Mouse (Mus musculus): ENCODE measurements around the gene Ace3.
"Not testable (repeated sequence)": the region's sequence is repeated elsewhere in the genome, so short reads cannot be mapped to it uniquely, and the experiment has no call there.

The Ace3 gene

DNA sequence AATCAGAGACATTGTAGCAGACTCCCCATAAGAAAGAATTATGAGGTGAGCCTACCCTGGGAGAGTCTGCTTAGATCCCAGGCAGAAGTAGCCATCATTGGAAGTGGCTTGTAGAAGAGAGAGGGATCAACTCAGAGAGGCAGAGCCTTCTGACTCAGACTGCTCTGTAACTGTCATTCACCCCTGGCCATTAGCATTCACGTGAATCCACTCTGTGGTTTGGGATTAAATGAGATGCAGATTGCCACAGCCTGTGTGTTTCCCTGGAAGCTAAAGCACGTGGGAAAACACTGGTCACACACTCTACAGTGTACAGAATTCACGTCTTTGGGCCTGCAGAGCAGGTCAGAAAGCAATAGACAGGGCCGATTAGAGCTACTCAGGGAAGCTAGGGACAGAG, 10.0 kb upstream of the Ace3 start:
- no peak for DNase-seq

DNA sequence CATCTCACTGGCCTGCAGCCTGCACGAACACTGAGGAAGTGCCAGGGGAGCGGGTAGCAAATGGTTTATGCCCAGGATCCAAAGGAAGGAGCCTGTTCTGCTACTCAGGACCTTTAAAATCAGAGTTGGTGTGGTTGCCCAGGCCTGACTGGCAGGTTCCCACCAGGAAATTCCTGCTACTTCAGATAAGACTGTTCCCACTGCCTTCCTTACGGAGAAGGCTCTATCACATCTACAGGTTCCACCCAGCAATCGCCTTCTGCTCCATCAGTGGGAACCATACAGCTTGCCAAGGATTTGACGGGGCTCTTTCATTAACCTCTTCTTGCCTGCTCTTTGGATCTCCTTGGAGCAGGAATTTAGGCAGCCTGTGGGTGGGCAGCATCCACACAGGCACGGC, 7.0 kb upstream of the Ace3 start:
- no peak for DNase-seq

DNA sequence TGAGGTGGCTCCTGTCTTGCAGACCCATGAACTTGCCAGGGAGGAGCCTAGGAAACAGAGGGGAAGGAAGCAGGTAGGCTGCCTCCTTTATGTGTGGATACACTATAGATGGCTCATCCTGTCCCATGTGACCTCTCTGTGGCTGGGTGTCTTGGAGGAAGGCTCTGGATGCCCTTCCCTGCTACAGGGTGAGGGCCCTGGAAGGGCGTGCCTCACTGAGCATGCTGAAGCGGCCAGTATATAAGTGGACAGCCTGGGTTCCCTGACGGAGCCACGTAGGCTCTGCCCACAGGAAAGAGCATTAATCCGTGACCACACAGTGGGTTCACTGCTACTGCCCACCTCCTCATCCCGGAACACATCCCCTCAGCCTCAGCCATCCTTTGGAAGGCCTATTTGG, 5.0 kb upstream of the Ace3 start:
- no peak for DNase-seq

DNA sequence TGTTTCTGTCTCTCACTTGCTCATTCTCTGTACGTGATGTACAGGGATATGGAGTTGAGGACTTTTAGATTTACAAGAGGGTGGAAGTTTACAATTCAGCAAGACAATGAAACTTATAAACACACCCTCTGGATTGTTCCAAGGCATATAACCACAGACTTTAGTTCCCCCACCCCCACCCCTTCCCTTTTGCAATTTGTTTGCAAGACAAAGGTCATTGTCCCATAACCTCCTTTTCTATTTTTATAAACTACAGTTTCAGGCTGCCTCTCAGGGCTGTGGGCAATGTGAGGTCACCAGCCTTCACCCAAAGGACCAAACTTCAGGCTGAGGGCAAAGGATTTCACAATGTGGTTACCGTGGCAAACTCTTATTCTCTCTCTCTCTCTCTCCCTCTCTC, 4.2 kb upstream of the Ace3 start:
- no peak for DNase-seq

DNA sequence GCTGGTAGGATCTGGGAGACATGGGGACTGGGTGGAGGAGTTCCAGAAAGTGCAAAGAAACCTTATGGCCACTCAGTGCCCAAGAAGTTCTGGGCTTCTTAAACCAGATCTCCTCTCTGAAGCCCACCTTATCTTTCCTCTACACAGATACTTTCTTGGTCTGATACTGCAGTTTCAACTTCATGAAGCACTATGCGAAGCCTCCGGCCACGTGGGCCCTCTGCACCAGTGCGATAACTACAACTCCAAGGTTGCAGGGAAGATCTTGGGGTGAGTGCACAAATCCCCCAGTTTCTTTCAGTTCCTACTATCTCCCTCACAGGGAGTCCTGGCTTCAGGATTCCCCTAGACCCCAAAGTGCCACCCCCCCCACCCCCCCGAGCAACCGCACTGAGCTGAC, 5.6 kb downstream of the Ace3 start:
- DNase-seq, result no peak

DNA sequence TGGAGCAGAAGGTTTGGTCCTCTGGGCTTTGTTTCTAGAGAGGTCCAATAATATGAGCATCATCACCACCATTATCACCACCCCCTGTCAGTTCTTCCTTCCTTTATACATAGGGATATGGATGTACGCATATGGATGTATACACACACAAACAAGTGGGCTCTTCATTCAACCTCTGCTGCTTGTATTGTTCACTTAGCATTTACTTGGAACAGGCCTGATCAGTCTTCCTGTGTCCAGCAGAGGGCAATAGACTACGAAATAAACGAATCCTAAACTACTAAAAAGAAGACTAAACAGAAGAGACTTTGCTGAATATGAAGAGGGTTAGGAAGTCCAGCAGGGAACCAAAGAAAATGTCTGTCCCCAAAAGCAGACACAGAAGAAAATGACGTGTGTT, 7.2 kb downstream of the Ace3 start:
- no peak for DNase-seq

DNA sequence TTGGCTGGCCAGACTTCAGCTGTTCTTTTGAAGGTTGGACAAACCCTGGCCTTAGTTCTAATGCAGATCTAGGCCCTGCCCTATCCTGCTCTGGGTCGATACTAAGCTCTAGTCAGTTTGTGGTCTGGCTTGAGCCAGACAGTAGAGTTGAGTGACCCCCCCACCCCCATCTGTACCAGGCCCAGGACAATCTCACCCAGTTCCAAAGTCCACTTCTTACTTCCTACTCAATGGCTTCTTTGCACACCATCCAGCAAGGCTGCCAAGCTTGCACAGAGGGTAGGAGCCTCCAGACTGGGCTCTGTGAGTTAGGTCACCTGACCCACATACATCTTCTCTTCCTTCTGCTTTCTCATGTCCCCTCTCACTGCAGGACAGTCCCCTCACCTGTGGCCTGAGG, 10.1 kb downstream of the Ace3 start:
- no peak for DNase-seq

DNA sequence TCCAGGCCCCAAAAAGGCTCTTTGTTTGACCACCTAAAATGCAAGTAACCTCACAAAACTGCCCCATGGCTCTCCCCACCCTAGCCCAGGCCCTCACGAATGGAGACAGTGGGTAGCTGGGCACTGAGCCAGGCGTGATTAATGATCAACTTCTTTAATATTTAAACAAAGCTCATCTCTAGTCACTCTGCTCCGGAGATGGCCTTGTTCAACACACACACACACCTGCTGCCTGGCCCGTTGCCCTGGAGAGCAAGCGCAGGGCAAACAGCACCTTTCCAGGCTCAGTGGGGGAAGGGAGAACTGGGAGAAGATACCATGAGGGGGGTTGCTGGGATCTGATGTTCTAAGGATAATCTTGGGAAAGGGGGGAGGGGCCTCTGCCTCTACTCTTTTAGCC, 11.5 kb downstream of the Ace3 start:
- no peak for DNase-seq

DNA sequence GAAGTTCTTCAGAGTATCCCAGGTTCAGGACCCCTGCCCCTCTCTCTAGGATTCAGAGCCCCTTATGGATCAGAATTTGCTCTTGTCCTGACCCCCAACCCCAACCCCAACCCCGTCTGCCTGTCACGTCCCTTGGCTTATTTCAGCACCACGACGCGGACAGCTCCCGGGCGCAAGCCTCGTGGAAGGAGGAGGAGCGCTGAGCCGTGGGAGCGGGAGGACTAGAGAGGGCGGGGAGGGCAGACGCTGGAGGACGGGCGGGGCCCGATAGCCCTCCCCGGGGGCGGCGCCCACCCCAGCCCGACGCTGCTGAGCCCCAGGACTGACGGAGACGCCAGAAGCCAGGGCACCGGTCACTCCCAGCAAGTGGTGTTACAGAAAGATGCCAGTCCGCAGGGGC, 13.3 kb downstream of the Ace3 start, which contains the start of gene Kcnh6:
Gene Kcnh6, plus strand, starts transcription at position 304 of the 400 bp plus-strand sequence.
- no peak for DNase-seq

DNA sequence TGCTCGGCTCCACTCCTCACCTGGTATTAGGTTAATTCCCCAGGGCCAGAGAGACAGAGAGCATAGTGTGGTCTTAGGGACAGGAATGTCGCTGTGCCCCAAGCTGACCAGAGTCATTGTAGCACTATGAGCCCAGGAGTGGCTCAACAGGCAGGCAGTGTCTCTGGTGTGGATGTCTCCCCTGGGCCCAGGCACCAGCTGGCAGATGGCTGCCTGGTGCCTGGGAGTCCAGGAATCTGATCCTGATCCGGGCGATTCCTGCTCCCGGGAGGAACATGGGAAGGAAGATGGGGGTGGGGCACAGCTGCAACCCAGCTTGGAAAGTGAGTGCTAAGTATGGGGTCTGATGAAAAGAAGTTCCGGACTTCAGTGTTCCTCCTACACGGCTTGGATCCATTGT, 18.2 kb downstream of the Ace3 start:
- no peak for DNase-seq

DNA sequence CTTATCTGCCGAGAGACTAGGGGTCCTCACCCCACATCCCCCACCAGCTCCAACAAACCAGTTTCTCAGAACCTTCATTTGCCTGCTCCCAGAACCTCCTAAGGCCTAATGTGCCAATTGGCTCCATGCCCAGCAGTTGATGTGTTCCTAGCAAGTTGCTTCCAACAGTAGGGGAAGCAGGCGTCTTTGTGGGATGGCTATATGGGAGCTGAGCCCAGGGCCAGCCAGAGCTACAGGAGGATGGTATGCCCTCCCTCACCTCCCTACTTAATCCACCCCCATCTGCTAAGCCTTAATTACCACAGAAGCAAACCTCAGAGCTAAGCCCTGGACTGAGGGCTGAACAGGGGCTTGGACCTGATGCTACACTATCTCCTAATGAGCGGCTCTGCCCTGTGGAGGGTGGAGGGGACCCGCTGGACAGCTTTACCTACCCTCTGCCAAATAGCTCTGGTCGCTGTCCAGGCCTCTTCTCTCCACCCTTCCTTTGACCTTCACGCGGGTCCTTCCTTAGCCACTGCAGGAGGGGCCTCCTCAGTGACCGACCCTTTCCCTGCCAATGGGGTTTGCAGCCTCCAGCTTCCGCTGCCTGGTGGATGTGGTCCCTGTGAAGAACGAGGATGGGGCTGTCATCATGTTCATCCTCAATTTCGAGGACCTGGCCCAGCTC, 19.2 kb downstream of the Ace3 start:
- DNase-seq, result no peak

DNA sequence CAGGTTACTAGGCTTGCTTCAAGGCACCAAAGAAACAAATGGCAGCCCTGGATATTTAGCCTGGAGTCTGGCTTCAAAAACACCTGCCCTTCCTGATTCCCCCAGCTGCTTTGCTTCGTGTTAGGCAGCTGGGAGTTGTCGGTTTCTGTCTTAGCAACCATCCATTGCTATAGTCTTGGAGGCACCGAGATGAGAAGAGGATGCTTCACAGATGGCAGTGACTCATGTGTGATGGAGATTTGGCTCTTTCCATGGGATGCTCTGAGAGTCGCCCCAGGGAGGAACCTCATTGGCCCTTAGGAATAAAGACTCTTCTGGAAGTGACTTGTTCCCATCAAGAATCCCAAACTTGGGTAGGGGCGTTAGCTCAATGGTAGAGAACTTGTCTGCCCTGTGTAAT, 22.0 kb downstream of the Ace3 start:
- no peak for DNase-seq

DNA sequence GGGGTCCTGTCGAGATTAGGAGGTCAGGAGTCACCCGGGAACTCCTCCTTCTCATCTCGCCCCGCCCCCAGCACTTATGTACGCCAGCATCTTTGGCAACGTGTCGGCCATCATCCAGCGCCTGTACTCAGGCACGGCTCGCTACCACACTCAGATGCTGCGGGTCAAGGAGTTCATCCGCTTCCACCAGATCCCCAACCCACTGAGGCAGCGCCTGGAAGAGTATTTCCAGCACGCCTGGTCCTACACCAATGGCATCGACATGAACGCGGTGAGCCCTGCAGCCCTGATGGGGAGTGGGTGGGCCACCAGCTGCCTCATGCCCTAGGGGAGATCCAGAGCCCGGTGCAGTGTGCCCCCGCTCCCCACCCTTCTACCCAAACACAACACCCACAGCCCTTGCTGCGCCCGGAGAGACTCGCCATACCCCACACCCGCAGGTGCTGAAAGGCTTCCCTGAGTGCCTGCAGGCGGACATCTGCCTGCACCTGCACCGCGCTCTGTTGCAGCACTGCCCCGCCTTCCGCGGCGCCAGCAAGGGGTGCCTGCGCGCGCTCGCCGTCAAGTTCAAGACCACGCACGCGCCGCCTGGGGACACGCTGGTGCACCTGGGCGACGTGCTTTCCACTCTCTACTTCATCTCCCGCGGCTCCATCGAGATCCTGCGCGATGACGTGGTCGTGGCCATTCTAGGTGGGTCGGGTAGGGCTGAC, 25.7 kb downstream of the Ace3 start:
- DNase-seq, result peak; percentile 73

DNA sequence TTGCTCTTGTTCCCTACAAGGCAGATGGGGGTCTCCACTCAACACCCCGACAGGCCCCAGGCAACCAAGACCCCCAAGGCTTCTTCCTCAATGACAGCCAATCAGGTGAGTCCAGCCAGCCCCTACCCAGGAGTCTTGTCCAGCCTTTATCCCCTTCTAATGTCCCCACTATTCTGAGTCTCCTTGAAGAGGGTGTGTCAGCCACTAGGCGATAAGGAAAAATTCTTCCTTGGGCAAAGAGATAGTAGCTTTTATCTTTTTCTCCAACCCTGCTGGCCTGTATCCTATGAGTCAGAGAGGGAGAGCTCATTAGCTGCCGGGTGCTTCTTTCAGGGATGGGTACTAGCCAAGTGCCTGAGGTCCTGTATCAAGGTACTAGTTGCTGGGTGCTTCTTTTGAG, 31.3 kb downstream of the Ace3 start:
- DNase-seq, result no peak

DNA sequence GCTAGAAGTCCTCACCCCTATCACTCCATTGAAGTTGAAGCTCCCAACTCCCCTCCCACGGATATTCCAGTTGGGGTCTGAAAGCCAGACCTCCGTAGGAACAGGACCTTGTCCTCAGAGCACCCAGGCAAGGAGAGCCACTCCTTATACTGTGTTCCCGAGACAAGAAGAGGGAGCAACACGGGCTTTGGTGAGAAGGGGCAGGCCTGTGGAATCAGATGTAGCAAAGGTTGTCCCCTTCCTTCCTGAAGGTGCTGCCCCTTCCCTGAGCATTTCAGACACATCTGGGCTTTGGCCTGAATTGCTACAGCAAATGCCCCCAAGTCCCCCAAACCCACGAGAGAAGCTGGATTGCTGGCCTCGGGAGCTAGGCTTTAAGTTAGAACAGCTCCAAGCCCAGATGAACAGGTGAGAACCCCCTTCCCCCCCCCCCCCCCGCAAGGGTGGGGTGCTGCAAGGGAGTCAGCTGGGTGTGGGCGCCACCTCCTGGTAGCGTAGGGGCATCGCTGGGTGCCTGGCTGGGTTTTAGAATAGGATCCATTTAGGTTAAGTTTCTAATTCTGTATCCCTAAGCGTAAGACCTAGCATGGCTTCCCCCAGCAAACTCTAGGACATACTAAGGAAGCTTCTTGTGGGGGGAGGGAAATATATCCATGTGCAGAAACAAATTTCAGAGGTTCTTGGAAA, 32.1 kb downstream of the Ace3 start:
- DNase-seq, result peak; percentile 61

DNA sequence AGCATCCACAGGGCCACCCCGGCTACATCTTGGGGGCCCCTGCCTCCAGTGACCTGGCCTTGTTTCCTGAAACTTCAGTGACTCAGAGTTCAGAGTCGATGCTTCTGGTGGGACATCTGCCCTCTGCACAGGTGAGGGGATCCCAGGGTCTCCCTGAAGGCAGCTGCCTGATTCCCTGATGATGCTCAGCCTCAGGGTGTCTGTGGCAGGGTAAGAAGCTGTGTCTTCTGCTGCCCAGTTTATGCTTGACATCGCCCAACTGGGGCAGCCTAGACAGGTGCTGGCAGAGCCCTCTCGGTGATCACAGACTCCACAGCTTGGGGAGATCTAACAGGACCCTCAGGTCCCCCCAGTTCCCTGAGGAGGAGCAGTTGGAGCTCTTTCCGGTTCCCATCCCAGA, 33.1 kb downstream of the Ace3 start:
- DNase-seq, result no peak

DNA sequence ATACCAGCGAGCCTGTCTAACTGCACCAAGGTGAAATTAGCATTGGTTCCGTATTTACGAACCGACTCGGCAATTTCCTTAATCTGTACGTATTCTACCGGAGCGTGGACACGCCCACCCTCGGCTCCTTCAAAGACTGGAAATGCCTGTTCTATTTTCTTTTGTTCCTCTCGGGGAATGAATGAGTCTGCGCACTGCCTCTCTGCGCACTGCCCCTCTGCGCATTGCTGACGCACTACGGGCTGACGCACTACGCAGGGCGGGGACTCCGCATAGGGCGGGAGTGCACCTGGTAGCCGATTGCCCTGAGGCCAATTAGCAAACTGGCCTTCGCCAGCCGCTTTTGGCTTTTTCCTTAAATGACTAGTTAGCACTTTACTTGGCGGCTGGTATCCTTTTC, 37.6 kb downstream of the Ace3 start:
- DNase-seq, result not testable (repeated sequence)

DNA sequence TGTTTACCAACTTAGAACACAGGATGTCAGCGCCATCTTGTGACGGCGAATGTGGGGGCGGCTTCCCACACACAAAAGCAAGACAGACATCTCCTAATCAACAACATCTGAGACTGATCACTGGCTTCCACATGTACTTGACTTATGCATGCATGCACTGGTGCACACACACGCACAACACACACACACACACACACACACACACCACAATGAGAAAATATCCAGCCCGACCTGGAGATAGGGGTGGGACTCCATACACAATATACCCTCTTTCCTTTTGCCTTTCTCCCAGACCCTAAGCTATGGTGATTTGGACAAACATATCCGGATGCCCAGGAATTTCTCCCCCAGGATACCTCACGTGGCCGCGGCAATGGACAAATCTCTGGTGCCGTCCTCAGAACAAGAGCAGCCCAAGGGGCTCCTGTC, 39.0 kb downstream of the Ace3 start:
- DNase-seq, result no peak

DNA sequence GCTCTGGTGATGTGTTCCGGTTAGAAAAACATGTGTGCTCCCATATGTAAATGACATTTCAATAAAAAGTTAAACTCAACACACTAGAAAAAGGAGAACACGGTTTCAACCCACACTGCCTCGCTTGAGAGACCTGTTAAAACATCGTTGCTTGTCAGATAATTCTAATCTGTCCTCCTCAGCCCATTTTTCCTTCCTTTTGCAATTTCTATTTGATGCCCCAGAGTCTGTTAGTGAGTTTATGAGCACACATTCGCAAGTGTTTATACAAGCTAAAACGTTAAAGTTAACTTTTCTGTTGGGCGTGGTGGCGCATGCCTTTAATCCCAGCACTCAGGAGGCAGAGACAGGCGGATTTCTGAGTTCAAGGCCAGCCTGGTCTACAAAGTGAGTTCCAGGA, 40.5 kb downstream of the Ace3 start:
- DNase-seq, result no peak

DNA sequence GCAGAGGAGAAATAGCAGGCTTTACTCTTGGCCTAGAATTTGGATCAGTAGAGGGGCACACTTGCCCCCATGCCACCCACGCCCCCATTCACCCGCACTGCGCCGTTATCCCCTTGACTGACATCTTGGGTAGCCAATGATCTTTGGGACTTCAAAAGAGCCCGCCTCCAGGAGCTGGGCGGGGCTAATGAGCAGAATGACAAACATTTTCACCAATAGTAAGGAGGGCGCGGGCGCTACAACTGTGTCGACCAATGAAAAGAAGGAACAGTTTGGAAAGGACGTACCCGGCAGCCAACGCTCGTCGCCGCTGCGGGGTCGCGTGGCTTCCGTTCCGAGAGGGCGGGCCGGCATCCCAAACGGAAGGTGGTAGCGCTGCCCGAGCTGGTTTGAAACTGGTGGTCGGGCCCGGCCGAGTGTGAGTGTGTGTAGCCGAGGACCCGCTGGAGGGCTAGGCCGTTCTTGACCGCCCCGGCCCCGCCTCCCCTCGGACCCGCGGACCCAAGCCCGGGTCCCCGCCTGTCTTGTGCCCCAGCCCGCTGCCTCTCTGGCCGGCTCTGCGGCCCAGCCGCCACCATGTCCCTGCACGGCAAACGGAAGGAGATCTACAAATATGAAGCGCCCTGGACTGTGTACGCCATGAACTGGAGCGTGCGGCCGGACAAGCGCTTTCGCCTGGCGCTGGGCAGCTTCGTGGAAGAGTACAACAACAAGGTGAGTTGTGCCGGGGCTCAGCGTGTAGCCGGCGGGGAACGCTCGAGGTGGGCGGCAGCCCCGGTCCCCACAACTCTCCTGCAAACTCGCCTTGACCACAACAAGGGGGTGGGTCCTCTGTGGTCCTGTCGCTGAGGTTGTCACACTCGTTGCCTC, 42.3 kb downstream of the Ace3 start, which contains the start of gene Dcaf7:
Gene Dcaf7, plus strand, starts transcription at position 325 of the 870 bp plus-strand sequence.
- peak; percentile 98 for DNase-seq

DNA sequence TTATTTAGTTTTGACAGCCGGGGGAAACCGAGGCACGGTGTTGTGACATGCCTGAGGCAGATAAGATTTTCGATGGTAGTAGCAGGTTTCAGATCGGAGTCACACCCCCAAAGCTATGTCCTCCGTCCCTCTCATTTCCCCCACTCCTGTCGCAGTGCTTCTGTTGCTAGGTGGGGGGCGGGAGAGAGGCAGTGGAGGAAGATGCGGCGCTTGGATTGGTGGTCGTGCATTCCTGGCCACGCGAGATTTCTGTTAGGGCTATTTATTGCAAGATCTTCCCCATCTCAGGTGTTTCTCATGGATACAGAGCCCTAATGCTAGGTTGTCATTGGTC, 42.9 kb downstream of the Ace3 start:
- peak; percentile 82 for DNase-seq

DNA sequence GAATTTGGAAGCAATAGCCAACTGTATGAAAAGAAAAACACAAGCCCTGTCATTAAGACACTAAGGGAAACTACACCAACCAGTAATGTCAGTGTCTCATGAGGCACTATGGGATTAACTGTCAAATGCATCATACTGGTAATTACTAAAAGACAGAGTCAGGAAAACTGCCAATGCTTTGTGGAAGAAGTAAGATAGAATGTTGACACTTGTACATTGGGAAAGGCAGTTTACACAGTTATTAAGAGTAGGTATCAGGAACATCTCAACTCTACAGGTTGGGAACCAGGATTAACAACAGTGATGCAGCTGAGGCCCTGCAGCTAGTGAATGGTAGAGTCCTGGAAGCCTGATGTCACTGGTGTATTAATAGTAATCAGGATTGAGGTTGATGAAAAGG, 49.9 kb downstream of the Ace3 start:
- DNase-seq, result no peak

DNA sequence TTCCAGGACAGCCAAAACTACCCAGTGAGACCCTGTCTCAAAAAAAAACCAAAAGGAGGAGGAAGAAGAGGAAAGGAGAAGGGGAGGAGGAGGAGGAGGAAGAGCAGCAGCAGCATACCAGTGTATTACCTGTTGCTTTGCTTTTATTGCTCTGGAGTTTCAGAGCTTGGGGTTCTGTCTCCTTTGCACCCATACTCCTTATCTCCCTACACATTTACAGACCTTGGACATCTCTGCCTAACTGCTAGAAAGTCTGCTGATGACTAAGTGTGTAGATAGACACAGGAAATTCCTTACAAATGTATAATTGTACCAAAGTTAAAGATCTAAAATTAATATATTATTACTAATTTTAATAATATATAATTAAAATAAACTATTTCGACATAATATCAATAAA, 50.8 kb downstream of the Ace3 start:
- no peak for DNase-seq

All from right cerebral cortex, postnatal 25 days (tissue).